Mouse (Mus musculus): ENCODE results near the gene Ccdc152. TPM values are rescaled to one million over a fixed set of nuclear protein-coding genes. Genes with fewer than 3 reads are reported as not detected.

Gene Ccdc152
- not detected for total RNA-seq (2022)

- no peak for DNase-seq
Measured at GRCm38 (mm10) chr15:3303426-3303825, at the start of gene Ccdc152. Ccdc152 (minus strand) TSS chr15:3303526.

GRCm38 (mm10) chr15:3349306-3350064 is 46.2 kb upstream of the Ccdc152 start:
- DNase-seq, result no peak

- DNase-seq, result no peak
Measured at GRCm38 (mm10) chr15:3346682-3347081, 43.4 kb upstream of the Ccdc152 start.

- DNase-seq, result no peak
Measured at GRCm38 (mm10) chr15:3344555-3344954, 41.2 kb upstream of the Ccdc152 start.

DNA sequence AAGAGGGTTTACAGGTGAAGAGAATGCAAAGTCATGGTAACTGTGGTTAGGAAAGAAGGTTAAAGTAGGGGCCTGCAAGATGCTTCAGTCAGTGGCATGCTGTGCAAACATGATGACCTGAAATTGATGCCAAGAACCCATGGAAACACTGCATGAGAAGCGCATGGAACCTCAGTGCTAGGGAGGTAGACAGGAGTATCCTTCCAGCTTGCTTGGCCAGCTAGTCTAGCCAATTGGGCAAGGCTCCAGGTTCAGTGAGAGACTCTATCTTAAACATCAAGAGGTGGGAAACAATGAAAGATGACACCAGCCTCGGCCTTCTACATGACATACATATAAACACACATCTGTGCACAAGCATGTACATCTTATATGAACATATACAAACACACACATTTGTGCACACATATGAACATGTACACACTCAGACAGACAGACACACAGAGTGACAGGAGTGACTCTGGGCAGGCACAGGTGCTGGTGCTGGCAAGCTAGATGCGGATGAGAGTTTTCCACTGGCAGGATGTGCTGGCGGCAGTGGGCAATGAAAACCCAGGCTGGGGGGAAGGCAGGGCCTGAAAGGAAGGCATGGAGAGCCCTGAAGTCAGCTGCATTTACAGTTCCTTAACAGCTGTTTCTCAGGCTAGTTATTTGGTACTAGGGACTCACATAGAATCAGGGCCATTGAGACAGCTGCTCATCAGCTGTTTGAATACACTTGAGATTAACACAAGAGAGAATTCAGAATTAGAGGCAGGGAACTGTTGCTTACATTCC is 38.7 kb upstream of the Ccdc152 start:
- no peak for DNase-seq

GRCm38 (mm10) chr15:3339847-3340246 is 36.5 kb upstream of the Ccdc152 start:
- no peak for DNase-seq

GRCm38 (mm10) chr15:3332517-3332916 is 29.2 kb upstream of the Ccdc152 start:
- DNase-seq, result no peak

- no peak for DNase-seq
Measured at GRCm38 (mm10) chr15:3331813-3332212, 28.5 kb upstream of the Ccdc152 start.

DNA sequence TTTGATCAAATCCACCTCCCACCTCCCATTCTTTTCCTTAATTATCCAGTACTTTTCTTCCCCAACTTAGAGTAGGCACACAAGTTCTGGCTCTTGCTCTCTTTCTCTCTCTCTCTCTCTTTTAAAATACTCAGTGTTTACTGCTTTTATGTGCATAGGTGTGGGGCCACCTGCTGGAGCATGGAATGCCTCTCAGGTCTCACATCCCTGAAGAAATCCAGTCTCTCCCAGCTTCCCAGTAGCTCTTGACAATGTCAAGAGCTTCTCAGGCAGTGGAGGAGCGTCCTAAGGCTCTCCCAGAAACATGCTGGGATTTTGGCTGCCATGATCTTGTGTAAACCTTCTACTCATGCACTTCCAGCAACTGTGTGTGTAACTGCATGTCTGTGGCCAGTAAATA is 27.0 kb upstream of the Ccdc152 start:
- no peak for DNase-seq

DNA sequence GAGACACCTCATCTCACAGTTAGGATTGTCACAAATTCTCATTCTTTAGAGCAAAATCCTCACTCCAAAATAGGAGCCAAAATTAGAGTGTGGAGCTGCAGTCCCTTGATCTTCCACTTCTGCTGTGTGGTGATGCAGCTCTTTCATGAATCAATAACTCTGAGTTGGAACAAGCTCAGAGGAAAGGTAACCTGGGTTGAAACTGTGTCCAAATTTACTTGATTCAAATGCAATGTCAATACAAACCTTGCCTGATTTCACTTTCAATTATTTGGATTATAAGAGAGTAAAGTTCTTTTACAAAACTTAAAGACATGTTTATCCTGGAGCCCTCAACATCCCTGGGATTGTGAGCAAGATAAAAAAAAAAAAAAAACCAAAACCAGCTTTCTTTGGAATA is 19.7 kb upstream of the Ccdc152 start:
- no peak for DNase-seq

DNA sequence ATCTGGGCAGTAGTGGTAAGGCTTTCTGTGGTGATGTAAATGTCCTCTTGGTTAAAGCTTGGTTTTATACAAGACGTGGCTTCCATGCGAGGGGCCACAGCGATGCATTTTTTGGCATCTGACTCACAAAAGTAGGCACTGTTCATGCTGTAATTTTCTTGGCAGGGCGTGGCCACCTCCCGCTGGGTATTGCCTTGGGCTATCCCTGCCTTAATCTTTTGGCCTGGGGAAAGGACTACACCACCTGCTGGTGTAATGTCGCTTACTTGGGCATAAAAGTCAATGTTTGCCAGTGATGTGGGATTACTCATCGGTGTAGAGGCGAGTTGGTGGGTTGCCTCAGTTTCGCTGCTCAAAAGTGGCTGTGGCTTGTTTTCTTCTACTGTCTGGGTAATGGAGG is 16.6 kb upstream of the Ccdc152 start:
- DNase-seq, result no peak

- no peak for DNase-seq
Measured at GRCm38 (mm10) chr15:3316617-3317016, 13.3 kb upstream of the Ccdc152 start.

DNA sequence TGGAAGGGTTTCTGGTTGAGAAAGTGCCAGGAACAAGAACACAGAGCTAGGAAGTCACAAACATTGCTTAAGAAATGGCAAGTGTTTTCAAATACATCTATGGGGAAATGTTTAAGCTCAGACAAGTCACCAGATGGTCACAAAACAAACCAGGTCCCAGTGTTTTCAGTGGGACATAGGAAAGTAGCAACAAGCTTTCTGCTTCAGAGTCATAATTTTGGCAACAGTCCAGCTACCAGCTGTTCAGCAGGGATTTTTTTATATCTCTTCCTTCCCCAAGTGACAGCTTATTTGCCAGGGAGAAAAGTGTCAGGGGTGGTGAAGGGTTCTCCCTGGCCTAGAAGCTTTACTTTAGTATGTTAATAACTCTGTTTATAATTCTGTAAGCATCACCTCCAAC is 9.6 kb upstream of the Ccdc152 start:
- DNase-seq, result no peak

DNA sequence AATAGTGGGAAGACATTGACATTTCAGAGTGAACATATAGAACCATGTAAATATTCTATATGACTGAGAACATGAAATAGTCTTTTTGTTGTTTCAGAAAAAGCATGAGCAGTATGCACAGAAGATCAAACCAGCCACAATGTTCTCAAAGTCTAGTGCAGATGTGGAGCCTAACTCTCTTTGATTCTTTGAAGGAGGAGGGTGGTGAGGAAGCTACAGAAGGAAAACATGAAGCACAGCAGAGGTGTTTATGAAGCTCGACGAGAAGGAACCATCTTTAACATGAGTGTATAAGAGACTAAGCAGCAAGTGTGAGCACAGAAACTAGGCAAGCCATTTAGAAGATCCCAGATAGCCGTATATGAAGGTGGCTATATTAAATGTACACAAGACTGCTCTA is 6.5 kb upstream of the Ccdc152 start:
- DNase-seq, result no peak

- no peak for DNase-seq
Measured at GRCm38 (mm10) chr15:3300361-3301100, 2.8 kb downstream of the Ccdc152 start.

DNA sequence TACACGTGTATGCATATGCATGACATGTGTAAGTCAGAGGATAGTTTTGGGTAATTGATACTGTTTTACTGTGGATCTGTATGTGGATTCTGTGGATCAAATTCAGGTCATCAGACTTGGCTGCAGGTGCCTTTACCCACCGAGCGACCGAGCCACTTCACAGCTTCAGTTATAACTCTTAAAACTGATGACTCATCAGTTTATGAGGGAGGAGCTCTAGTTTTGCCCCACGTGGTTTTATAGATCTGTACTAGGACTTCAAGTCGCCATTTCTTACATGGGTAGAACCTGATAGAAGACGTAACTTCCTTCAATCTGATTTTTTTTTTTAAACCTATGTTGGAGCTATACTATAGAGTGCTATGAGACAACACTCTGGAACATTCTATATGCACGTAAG is 5.7 kb downstream of the Ccdc152 start:
- DNase-seq, result no peak

- no peak for DNase-seq
Measured at GRCm38 (mm10) chr15:3295986-3296385, 7.3 kb downstream of the Ccdc152 start.

- no peak for DNase-seq
Measured at GRCm38 (mm10) chr15:3293477-3293876, 9.8 kb downstream of the Ccdc152 start.

DNA sequence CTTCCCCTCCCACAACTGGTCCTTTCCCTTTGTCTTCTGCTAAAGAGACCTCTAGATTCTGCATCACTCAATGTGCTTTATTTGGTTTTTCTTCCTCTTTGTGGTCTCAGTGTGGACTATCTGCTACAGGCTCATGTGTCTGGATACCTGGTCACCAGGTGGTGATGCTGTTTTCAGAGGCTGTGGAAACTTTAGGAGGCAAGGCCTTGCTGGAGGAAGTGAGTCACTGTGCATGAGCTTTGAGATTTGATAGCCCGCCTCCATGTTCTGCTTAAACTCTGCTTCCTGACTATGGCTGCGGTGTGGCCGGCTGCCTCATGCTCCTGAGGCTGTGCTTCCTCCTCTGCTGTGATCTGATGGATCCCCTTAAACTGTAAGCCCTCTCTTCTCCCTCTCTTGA is 12.9 kb downstream of the Ccdc152 start:
- no peak for DNase-seq

GRCm38 (mm10) chr15:3286032-3286431 is 17.3 kb downstream of the Ccdc152 start:
- no peak for DNase-seq

DNA sequence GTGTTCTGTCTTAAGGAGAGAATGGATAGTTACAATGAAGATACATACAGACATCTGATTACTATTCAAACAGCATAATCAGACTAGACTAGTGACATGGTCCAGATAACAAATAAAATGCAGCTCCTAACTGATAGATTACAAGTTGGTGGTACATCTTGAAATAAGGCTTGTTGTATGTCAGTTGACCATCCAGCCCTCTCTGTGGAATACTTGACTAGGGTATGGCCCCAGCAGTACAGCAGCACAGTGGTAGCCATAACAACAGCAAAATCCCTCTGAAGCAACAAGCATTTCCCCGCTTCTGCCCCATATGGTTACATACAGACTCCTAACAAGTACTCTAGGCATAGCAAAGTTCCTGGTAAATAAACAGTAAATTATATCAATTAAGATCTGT is 21.6 kb downstream of the Ccdc152 start:
- DNase-seq, result no peak

DNA sequence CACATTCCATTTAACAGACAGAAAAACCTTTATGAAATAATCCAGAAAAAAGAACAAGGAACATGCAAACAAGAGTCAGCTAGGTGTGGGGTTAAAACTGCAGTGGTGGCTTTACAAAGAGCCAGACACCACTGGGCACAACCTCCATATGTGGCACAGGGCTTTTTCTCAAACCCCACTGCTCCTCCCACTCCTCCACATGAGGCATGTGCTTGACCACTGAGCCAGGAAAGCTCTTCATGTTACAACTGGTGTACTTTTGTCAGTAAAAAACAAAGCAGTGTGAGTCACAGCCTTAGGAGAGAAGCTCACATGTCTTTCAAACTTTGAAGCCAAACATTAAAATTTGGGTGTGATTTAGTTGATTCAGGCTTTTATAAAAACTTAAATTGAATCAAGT is 22.1 kb downstream of the Ccdc152 start:
- no peak for DNase-seq

- no peak for DNase-seq
Measured at GRCm38 (mm10) chr15:3279242-3279641, 24.1 kb downstream of the Ccdc152 start.

Data from adrenal gland, adult 8-10 months (tissue).